Mouse (Mus musculus): ENCODE measurements at regions not wholly inside any gene's neighbourhood (a gene's known extent, or its start where the extent isn't known, plus 50 kb on each side); places are given as distances from the start of the nearest gene placed in this dataset.

GRCm38 (mm10) chr15:62465026-62465839, 1379.7 kb downstream of the Gsdmc2 start:
- TF ChIP-seq CTCF (IDR thresholded peaks at IDR 0.05; ENCODE audit: low read depth, low read length): no peak
- TF ChIP-seq POLR2A (IDR thresholded peaks at IDR 0.05; ENCODE audit: extremely low read depth, insufficient read depth, low read length): no peak
